Mouse (Mus musculus) limb, embryonic 12.5 days (tissue): Measurements from ENCODE around the gene Asap3. TPM values are rescaled to one million over a fixed set of nuclear protein-coding genes. Genes with fewer than 3 reads are reported as not detected.

Experiments
- ATAC-seq: fragments of 200-750 bp; cut with Nextera tagmentation; 2 replicates; pipeline ENCODE4 v1.8.0; 2017; ENCODE audit warnings: low read depth, moderate TSS enrichment; ENCODE audit not compliant: insufficient number of reproducible peaks, insufficient read depth, low FRiP score, low TSS enrichment
- H3K27ac ChIP-seq: fragments of 300-500 bp; sonication (generic); 2 replicates; pipeline ENCODE4 v1.5.1; 2016; ENCODE audit warnings: mild to moderate bottlenecking, moderate library complexity
- H3K27me3 ChIP-seq: fragments of 300-500 bp; sonication (generic); 2 replicates; pipeline ENCODE4 v1.6.1; 2016; ENCODE audit warnings: mild to moderate bottlenecking, moderate library complexity
- H3K36me3 ChIP-seq: fragments of 300-500 bp; sonication (generic); 2 replicates; pipeline ENCODE4 v1.6.1; 2016; ENCODE audit warnings: mild to moderate bottlenecking, moderate library complexity
- H3K4me1 ChIP-seq: fragments of 300-500 bp; sonication (generic); replicated peaks from 2 replicates; pipeline ENCODE4 v1.6.1; 2016
- H3K4me2 ChIP-seq: fragments of 300-500 bp; sonication (generic); 2 replicates; pipeline ENCODE4 v1.6.1; 2016; ENCODE audit warnings: mild to moderate bottlenecking, moderate library complexity
- H3K4me3 ChIP-seq: fragments of 300-500 bp; sonication (generic); replicated peaks from 2 replicates; pipeline ENCODE4 v1.5.1; 2016; ENCODE audit warnings: mild to moderate bottlenecking
- H3K9ac ChIP-seq: fragments of 300-500 bp; sonication (generic); replicated peaks from 2 replicates; pipeline ENCODE4 v1.6.1; 2016; ENCODE audit warnings: mild to moderate bottlenecking, moderate library complexity
- H3K9me3 ChIP-seq: fragments of 300-500 bp; sonication (generic); 2 replicates; pipeline ENCODE4 v1.6.1; 2016; ENCODE audit warnings: mild to moderate bottlenecking, moderate library complexity
- WGBS: fragments of 180-500 bp; shearing (Covaris S2); methylation state at CpG from one replicate; pipeline ENCODE4 v1.1.7; 2016; 5-methylcytosine and 5-hydroxymethylcytosine counted together
- polyA plus RNA-seq: library from polyadenylated mRNA; unstranded; fragments of >200 nt; fragmentation: Nextera tagmentation; extraction: Ambion mirVana; gene quantifications from 2 replicates; pipeline ENCODE4 v1.2.1, GENCODE M21; 2016

The Asap3 gene
- polyA plus RNA-seq, 1 experiment from 2014 or later, result 9.9 TPM

DNA sequence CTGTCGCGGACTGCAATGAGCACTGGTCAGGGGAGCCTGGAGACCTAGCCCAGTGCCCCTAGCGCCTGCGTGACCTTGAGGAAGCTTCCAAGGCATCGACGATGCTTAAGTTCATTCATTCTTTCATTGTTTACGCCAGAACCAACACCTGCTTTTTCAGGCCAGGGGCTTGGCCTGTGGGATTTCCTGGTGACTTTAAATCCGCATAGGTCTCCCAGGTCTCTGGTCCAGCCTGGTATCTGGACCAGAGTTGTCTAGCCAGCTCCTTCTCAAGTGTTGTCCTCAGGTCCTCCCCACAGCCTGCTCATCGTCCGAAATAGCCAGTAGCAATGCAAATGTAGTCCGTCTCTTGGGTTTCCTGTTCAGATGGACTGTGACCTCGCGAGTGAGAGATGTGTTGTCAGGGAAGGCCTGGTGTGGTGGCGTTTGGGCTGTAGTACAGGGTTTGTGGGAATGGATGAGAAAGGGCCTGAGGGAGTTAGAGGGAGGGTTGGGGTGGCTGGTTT lies 32.9 kb upstream of the Asap3 start:
- Histone ChIP-seq H3K9ac (peak overlapping the region; percentile 78), H3K4me1 (peaks cover 55% of the 10 kb centered on the region), H3K4me3 (peak overlapping the region; percentile 78), H3K27ac (peak overlapping the region; percentile 78), H3K4me2 (peak overlapping the region; percentile 97), H3K36me3 (0 out of 2 replicates have a peak, but pooled peaks cover 4% of the 10 kb centered on the region), H3K9me3 (no peaks in the 10 kb centered on the region), H3K27me3 (no peaks in the 10 kb centered on the region)
- no peak for ATAC-seq
- WGBS, result 4% methylated on average over 14 of the region's 14 CpGs

DNA sequence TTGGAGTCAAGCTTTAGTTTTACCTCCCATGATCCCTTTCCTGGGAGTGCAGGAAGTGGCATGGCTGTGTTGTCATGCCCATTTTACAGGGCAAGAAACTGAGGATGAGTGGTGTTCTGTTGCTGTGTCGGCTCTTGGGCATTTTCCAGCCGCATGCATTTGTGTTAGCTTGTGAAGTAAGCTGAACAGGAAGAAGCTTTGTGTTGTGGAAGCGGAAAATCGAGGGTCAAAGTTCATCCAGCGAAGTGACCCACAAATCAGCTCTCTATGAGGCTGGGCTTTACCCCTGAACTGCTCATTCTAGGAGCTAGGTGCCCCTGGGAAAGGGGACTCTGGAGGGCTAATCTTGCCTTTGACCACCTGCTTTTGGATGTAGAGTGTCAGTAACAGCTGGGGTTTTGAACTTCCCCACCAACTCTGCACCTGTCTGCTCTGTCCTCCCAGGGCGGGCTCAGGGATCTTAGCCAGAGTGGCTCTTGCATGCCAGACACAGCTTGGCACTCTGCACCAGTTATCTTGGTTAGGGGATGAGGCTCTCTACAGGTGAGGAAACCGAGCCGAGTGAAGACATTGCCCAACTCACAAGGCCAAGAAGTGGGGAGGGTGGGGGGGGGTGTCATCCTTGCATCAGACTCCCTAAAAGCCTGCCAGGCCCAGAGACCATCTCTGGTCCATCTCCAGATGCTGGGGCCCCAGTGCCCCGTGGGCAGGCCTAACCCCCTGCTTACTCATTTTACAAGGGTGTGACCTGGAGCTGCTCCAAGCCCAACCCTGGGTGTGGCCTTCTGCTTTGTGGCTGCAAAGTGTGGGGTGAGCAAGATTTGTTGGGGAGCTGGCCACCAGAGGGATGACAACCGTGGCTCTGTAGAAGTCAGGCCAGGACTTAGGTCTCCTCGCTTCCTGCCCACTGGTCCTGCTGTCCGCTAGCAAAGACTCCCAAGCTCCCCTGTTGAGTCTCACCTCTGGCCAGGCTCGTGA lies 31.7 kb upstream of the Asap3 start:
- H3K4me1 ChIP-seq, result peaks cover 56% of the 10 kb centered on the region
- 69% methylated on average over 13 of the region's 13 CpGs for WGBS
- H3K27ac ChIP-seq, result no peak overlapping the region; the same call in none of the 2 replicates
- no peaks in the 10 kb centered on the region for H3K9me3 ChIP-seq
- 0 out of 2 replicates have a peak, but pooled peaks cover 7% of the 10 kb centered on the region for H3K36me3 ChIP-seq
- H3K4me2 ChIP-seq, result peak overlapping the region; percentile 97
- no peak for ATAC-seq
- H3K9ac ChIP-seq, result peak overlapping the region; percentile 27
- H3K27me3 ChIP-seq, result no peaks in the 10 kb centered on the region
- H3K4me3 ChIP-seq, result peak overlapping the region; percentile 78; the same call in 1 of the 2 replicates

DNA sequence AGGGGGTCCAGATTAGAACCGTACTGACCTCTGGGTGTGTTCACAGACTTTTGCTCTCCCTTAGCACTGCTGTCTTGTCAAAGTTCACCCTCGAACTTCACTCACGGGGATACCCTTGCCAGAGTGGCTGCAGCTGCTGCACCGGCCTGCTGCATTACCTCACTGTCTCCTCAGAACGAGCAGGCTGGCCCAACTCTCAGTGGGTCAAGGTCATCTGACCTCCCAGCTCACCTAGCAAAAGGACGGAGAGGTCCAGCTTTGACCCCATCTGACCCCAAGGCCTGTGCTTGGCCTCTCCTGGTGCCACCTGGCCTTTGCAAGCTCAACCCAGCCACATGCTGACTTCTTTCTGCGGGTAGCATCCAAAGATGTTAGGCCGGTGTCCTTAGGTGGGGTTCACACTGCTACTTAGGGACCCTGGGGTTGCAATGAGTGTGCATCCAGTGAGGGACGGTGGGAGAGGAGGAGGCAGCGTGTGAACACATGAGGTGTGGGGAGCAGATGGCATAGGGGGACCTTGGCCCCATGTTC lies 30.1 kb upstream of the Asap3 start:
- no peaks in the 10 kb centered on the region for H3K9me3 ChIP-seq
- H3K9ac ChIP-seq, result no peak overlapping the region
- H3K27me3 ChIP-seq, result no peaks in the 10 kb centered on the region
- no peak for ATAC-seq
- 0 out of 2 replicates have a peak, but pooled peaks cover 9% of the 10 kb centered on the region for H3K36me3 ChIP-seq
- H3K4me2 ChIP-seq, result no peak overlapping the region
- WGBS, result 66% methylated on average over 10 of the region's 10 CpGs
- no peak overlapping the region; the same call in 1 of the 2 replicates for H3K4me3 ChIP-seq
- peaks cover 72% of the 10 kb centered on the region for H3K4me1 ChIP-seq
- H3K27ac ChIP-seq, result no peak overlapping the region

DNA sequence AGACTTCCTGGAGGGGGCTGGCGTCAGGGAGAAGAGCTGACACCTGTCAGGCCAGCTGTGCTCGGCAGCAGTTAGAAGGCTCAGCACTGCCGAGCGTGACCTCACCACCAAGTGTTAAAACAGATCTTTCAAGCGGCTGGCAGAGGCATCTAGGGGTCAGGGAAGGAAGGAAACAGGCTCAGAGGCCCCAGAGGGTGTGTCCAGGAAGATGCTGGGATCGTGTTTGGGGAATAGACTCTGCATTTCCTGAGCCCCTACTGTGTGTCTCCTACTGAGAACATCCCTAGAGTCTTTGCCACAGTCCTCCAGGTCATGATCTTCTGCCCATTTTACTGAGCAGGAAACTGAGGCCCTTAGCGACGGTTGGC lies 28.9 kb upstream of the Asap3 start:
- Histone ChIP-seq H3K27ac (0 out of 2 replicates have a peak overlapping the region, but pooled peaks have one; percentile 35), H3K36me3 (0 out of 2 replicates have a peak, but pooled peaks cover 9% of the 10 kb centered on the region), H3K4me1 (peaks cover 71% of the 10 kb centered on the region), H3K4me3 (no peak overlapping the region), H3K9ac (no peak overlapping the region), H3K4me2 (peak overlapping the region; percentile 2; the same call in 1 of the 2 replicates), H3K9me3 (no peaks in the 10 kb centered on the region), H3K27me3 (no peaks in the 10 kb centered on the region)
- 46% methylated on average over 8 of the region's 8 CpGs for WGBS
- no peak for ATAC-seq

DNA sequence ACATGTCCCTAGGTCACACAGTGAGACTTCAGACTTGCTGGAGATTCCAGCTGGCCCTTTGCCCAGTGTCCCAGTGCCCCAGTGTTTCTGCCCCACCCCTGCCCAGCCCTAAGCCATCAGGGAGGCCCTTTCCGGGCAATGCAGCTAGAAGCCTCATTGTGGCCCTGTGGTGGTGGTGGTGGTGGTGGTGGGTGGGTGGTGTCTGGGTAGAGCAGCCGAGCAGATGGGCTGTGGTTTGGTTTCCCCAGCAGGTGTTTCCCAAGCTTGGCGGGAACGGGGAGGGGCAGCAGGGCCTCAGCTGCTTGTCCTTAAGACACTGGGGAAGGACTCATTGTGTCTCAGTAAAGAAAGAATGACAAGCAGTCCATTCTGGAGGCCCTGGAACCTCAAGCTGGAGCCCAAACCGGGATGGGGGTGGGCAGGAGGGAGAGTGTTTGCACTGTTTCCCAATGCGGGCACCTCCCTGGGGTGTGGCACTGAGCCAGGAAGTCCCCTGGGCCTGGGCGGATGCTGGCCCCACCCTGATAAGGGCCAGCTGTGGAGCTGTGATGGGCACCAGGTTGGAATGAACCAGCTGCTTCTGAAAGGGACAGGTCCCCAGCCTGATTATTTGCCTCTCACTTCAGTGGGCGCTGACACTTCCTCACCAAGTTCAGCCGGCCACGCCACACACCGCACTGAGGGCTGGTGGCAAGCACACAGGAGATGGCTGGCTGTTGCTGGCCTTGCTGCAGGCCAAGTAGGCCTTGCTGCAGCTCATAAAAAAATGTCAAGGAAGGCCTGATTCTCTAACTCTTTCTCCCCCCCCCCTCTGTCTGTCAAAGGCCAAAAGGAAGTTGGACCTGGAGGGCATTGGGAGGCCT lies 28.3 kb upstream of the Asap3 start:
- Histone ChIP-seq H3K4me2 (peak overlapping the region; percentile 2; the same call in 1 of the 2 replicates), H3K9me3 (no peaks in the 10 kb centered on the region), H3K4me1 (peaks cover 70% of the 10 kb centered on the region), H3K4me3 (no peak overlapping the region), H3K27ac (peak overlapping the region; percentile 35; the same call in 1 of the 2 replicates), H3K9ac (no peak overlapping the region), H3K36me3 (0 out of 2 replicates have a peak, but pooled peaks cover 9% of the 10 kb centered on the region), H3K27me3 (no peaks in the 10 kb centered on the region)
- WGBS, result 71% methylated on average over 11 of the region's 11 CpGs
- ATAC-seq, result no peak

DNA sequence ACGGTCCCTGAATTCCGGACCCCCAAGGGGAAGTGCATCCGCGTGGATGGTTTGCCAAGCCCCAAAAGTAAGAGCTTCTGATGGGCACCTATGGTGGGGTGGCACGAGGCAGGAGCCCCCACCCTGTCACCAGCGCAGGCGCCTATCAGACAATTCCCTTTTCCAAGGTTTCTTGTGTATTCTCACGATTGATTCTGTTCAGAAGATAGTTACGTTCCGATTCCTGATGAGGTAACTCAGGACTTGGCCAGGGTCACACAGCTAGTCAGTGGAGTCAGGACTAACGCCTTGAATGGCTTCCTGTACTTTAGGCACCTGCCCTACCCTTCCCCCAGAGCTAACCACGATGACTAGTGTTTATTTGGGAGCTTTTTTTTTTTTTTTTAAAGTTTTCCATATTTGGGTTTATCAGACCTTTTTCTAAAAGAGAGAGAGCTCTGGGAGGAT lies 27.7 kb upstream of the Asap3 start:
- no peak for ATAC-seq

DNA sequence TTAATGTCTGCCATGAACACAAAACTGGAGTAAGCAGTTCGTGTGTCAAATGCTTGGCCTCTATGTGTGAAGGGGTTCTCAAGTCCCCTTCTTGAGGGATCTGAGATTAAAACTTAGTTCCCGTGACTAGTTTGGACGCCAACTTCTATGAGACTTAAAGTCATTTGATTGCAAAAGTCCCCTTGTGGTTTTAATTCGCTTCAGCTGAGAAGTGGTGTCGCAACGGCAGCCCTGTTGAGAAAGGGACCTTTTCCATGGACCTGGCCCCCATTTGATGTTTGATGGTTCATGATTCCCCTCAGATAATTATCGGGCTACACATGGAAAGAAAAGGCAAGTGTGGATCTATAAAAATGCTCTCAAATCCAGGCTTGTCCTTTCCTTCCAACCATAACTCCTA lies 26.7 kb upstream of the Asap3 start:
- Histone ChIP-seq H3K36me3 (peaks cover 14% of the 10 kb centered on the region; the same call in 1 of the 2 replicates), H3K27ac (no peak overlapping the region), H3K4me2 (peak overlapping the region; percentile 54; the same call in 1 of the 2 replicates), H3K4me1 (peaks cover 55% of the 10 kb centered on the region), H3K9ac (no peak overlapping the region), H3K9me3 (no peaks in the 10 kb centered on the region), H3K4me3 (peak overlapping the region; percentile 39), H3K27me3 (no peaks in the 10 kb centered on the region)
- WGBS, result 86% methylated on average over 7 of the region's 7 CpGs
- ATAC-seq, result no peak

More for the DNA sequence above, 27.7 kb upstream of the Asap3 start:
- H3K4me1 ChIP-seq, result peaks cover 64% of the 10 kb centered on the region
- peak overlapping the region; percentile 35; the same call in 1 of the 2 replicates for H3K27ac ChIP-seq
- H3K9ac ChIP-seq, result no peak overlapping the region
- 85% methylated on average over 12 of the region's 12 CpGs for WGBS
- H3K27me3 ChIP-seq, result no peaks in the 10 kb centered on the region
- no peak overlapping the region for H3K4me2 ChIP-seq
- H3K4me3 ChIP-seq, result no peak overlapping the region
- H3K9me3 ChIP-seq, result no peaks in the 10 kb centered on the region
- H3K36me3 ChIP-seq, result 0 out of 2 replicates have a peak, but pooled peaks cover 9% of the 10 kb centered on the region

DNA sequence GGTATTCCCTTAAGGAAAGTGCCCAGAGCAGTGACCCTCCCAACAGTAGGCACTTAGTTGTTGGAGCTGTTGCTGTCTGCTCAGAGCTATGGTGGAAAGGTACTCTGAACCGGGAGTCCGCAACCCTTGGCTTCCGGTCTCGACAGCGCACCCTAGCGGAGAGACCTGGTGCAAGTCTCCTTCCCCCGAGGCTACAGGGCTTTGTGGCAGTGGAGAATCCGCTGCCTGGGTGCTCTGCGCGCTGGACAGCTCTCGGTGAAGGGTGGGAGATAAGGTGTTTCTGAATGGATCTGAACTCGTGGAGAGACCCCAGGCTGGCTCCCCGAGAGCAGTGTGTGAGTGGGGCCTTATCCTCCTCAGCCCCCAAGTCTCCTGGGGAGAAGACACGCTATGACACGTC lies 26.2 kb upstream of the Asap3 start:
- H3K4me3 ChIP-seq, result peak overlapping the region; percentile 39
- peak overlapping the region; percentile 54 for H3K4me2 ChIP-seq
- H3K9me3 ChIP-seq, result no peaks in the 10 kb centered on the region
- H3K4me1 ChIP-seq, result peaks cover 50% of the 10 kb centered on the region
- WGBS, result 5% methylated on average over 15 of the region's 15 CpGs
- H3K27me3 ChIP-seq, result no peaks in the 10 kb centered on the region
- H3K36me3 ChIP-seq, result peaks cover 17% of the 10 kb centered on the region; the same call in 1 of the 2 replicates
- ATAC-seq, result peak; percentile 14
- peak overlapping the region; percentile 37 for H3K9ac ChIP-seq
- 0 out of 2 replicates have a peak overlapping the region, but pooled peaks have one; percentile 4 for H3K27ac ChIP-seq

DNA sequence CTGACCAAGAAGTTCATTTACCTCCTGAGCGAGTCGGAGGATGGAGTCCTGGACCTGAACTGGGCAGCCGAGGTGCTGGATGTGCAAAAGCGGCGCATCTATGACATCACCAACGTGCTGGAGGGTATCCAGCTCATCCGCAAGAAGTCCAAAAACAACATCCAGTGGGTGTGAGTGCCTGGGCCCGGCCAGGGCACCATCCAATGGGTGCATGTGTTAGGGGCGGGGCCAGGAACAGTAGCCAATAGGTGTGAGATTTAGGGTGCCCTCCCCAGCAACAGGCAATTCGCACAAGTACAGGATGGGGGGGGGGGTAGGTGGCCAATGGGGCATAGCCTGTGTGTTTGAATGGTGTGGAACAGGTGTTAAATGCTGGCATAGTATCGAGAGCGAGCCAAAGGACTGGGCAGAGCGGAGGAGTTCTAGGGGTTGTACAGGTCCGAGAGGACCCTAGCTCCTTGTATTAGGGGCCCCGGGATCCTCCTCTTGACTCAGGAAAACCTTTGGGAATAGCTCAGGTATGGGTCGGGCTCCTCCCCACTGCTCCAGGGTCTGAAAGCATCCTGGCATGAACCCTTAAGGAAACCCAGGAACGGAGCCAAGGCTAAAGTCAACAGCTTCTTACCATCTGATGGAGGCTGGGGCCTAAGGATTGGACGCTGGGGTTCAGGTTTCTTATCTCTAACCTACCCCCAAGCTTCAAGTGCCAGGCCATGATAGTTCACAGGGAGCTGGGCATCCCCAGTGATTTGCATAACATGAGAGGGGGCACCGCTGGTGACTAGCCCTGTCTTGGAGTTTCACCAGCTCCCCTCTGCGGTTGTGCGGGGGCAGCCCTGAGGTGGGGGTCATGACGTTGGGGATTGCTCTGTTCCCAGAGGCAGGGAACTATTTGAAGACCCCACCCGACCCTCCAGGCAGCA lies 25.5 kb upstream of the Asap3 start:
- ATAC-seq, result peak; percentile 78
- 0 out of 2 replicates have a peak overlapping the region, but pooled peaks have one; percentile 4 for H3K27ac ChIP-seq
- 17% methylated on average over 23 of the region's 23 CpGs for WGBS
- H3K27me3 ChIP-seq, result no peaks in the 10 kb centered on the region
- H3K4me1 ChIP-seq, result peaks cover 46% of the 10 kb centered on the region
- peak overlapping the region; percentile 54 for H3K4me2 ChIP-seq
- no peaks in the 10 kb centered on the region for H3K9me3 ChIP-seq
- peak overlapping the region; percentile 37 for H3K9ac ChIP-seq
- H3K36me3 ChIP-seq, result peaks cover 23% of the 10 kb centered on the region
- peak overlapping the region; percentile 39 for H3K4me3 ChIP-seq
